Mouse (Mus musculus) megakaryocyte, adult 5-6 weeks (primary cell): ENCODE measurements around the gene Cyp26a1. TPM values are rescaled to one million over a fixed set of nuclear protein-coding genes. Genes with fewer than 3 reads are reported as not detected.

Experiments used
- ATAC-seq: 2 replicates; pipeline ENCODE4 v1.8.0; 2016; ENCODE audit warnings: mild to moderate bottlenecking, inconsistent platforms; ENCODE audit not compliant: poor library complexity, severe bottlenecking
- total RNA-seq, 2 experiments: library from RNA; stranded (forward) in 1 of 2; stranded (reverse) in 1 of 2; fragments of 153-499, 151-499 nt in 1 of 2; fragments of 221-1000, 200-1000 nt in 1 of 2; gene quantifications; 2 replicates each; pipeline versions ENCODE4 v1.2.3 to v1.2.4; 2015 to 2017

The Cyp26a1 gene
- total RNA-seq (2015), result not detected in 2 replicates
- total RNA-seq (2017), result 0.37 TPM in 1 of 2 replicates, not detected in the other

GRCm38 (mm10) chr19:37697651-37698272 lies at the start of gene Cyp26a1:
Gene Cyp26a1, plus strand, starts transcription at chr19:37697798.
- ATAC-seq, result no peak

GRCm38 (mm10) chr19:37647994-37648393 lies 49.6 kb upstream of the Cyp26a1 start:
- no peak for ATAC-seq

- no peak for ATAC-seq
These were observed 47.1 kb upstream of the Cyp26a1 start for GRCm38 (mm10) chr19:37650526-37650925.

- no peak for ATAC-seq
These were observed 43.6 kb upstream of the Cyp26a1 start for GRCm38 (mm10) chr19:37654012-37654411.

GRCm38 (mm10) chr19:37656441-37656840 lies 41.2 kb upstream of the Cyp26a1 start:
- no peak for ATAC-seq

- ATAC-seq, result no peak
These were observed 32.3 kb upstream of the Cyp26a1 start for GRCm38 (mm10) chr19:37665256-37665655.

GRCm38 (mm10) chr19:37667855-37668594 lies 29.6 kb upstream of the Cyp26a1 start:
- ATAC-seq, result 0 out of 2 replicates have a peak, but pooled peaks have one; percentile 12

GRCm38 (mm10) chr19:37668657-37669056 lies 28.9 kb upstream of the Cyp26a1 start:
- ATAC-seq, result no peak

GRCm38 (mm10) chr19:37669486-37669885 lies 28.1 kb upstream of the Cyp26a1 start:
- no peak for ATAC-seq

GRCm38 (mm10) chr19:37673393-37673792 lies 24.2 kb upstream of the Cyp26a1 start:
- no peak for ATAC-seq

- no peak for ATAC-seq
These were observed 12.3 kb upstream of the Cyp26a1 start, which contains the start of gene Cyp26c1 for GRCm38 (mm10) chr19:37685281-37685680. Gene Cyp26c1, plus strand, starts transcription at chr19:37685581.

- ATAC-seq, result no peak
These were observed 11.3 kb upstream of the Cyp26a1 start for GRCm38 (mm10) chr19:37686347-37686746.

- ATAC-seq, result no peak
These were observed 10.4 kb upstream of the Cyp26a1 start for GRCm38 (mm10) chr19:37686941-37687850.

- ATAC-seq, result no peak
These were observed 8.1 kb upstream of the Cyp26a1 start for GRCm38 (mm10) chr19:37689478-37689877.

GRCm38 (mm10) chr19:37690716-37691115 lies 6.9 kb upstream of the Cyp26a1 start:
- no peak for ATAC-seq

GRCm38 (mm10) chr19:37692879-37693278 lies 4.7 kb upstream of the Cyp26a1 start:
- peak; percentile 51; the same call in 1 of the 2 replicates for ATAC-seq

GRCm38 (mm10) chr19:37695146-37695545 lies 2.5 kb upstream of the Cyp26a1 start:
- ATAC-seq, result no peak

- ATAC-seq, result no peak
These were observed 1.6 kb upstream of the Cyp26a1 start for GRCm38 (mm10) chr19:37695762-37696602.

- ATAC-seq, result no peak
These were observed 829 bp upstream of the Cyp26a1 start for GRCm38 (mm10) chr19:37696603-37697334.

- no peak for ATAC-seq
These were observed 312 bp upstream of the Cyp26a1 start for GRCm38 (mm10) chr19:37697335-37697636.
